ENCODE assay signal across 12 mouse cellular contexts in the genomic region with DNA sequence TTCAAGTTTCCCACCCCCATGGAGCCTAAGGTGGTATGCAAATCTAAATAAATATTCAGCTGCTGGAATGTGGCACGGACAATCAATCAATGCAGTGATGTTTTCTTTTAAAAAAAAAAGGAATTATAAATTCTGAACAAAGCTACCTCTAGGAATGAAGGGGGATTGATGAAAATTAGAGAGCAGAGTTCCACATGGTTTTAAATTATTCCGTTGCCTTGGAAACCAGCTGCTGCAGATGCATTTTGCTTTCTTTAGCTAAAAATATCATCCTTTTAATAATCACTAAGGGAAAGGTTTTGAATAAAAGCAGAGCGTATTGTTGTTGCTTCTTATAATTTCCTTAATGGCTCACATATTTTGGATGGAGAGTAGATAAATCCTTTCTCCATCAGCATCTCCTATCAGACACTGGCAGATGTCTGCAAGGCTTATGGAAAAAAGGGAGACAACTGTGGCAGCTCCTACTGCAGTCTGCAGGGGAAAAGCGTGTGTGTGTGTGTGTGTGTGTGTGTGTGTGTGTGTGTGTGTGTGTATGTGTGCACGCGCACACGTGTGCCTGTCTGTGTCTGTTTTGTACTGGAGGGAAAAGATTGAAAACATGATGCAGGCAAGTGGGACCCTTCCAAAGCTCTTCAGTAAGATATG. TPM values are rescaled to one million over a fixed set of nuclear protein-coding genes. Genes with fewer than 3 reads are reported as not detected.
DNase-seq lines count a peak whose midpoint lies in the region; ATAC-seq lines count a peak whose summit lies in the region.
"Had no signal": no experiment of that assay in that cellular context is flagged by ENCODE, and none has a peak within 500 bp of the region (broad histone marks: within the 10 kb centered on the region; RNA-seq: fewer than 3 reads in every experiment).

No protein-coding gene starts in this region.

- intact Hi-C loops in gastrocnemius, postnatal 36 days (cut with DNase I): no loop called here

- no peaks in the 10 kb centered on the region for H3K9me3 ChIP-seq in embryonic facial prominence, embryonic 11.5 days (replicated peaks; ENCODE audit: control insufficient read depth, low read length)
- no peaks in the 10 kb centered on the region for H3K9me3 ChIP-seq in hindbrain, embryonic 13.5 days
- H3K9me3 ChIP-seq in midbrain, embryonic 14.5 days (ENCODE audit: control insufficient read depth, low read length): no peaks in the 10 kb centered on the region
- H3K9me3 ChIP-seq: embryonic facial prominence, embryonic 15.5 days; liver, embryonic 15.5 days had no signal

- H3K36me3 ChIP-seq in embryonic facial prominence, embryonic 11.5 days (replicated peaks; ENCODE audit: control insufficient read depth, insufficient read depth, low read depth, low read length): no peaks in the 10 kb centered on the region
- H3K36me3 ChIP-seq in hindbrain, embryonic 13.5 days: no peaks in the 10 kb centered on the region
- no peaks in the 10 kb centered on the region for H3K36me3 ChIP-seq in midbrain, embryonic 14.5 days (ENCODE audit: control insufficient read depth, insufficient read depth, low read length)
- H3K36me3 ChIP-seq: embryonic facial prominence, embryonic 15.5 days; liver, embryonic 15.5 days had no signal

- H3K9ac ChIP-seq in embryonic facial prominence, embryonic 11.5 days (replicated peaks; ENCODE audit: low read length): no peak overlapping the region
- H3K9ac ChIP-seq in hindbrain, embryonic 13.5 days: peak overlapping the region; percentile 49
- peak overlapping the region; percentile 52 for H3K9ac ChIP-seq in midbrain, embryonic 14.5 days (replicated peaks; ENCODE audit: low read length)
- H3K9ac ChIP-seq: embryonic facial prominence, embryonic 15.5 days; liver, embryonic 15.5 days had no signal

- peak; percentile 70 for DNase-seq in brain, adult 2 months (ENCODE audit: low read depth, low spot score)
- DNase-seq in embryonic facial prominence, embryonic 11.5 days (ENCODE audit: low spot score): peak; percentile 41
- DNase-seq in midbrain, embryonic 14.5 days: peak; percentile 80
- DNase-seq in adrenal gland, adult 8-10 months: no peak
- DNase-seq in thymus, postnatal 25 days: no peak
- no peak for DNase-seq in gastrocnemius, postnatal 36 days
- DNase-seq in urinary bladder, adult 18-20 months (ENCODE audit: low spot score in 2 of 2): no peak

- ATAC-seq in embryonic facial prominence, embryonic 11.5 days (replicated peaks; ENCODE audit: insufficient number of reproducible peaks, low FRiP score, low TSS enrichment, low read depth): no peak
- ATAC-seq in hindbrain, embryonic 13.5 days (ENCODE audit: low FRiP score): peak; percentile 36; the same call in 1 of the 2 replicates
- peak; percentile 64 for ATAC-seq in midbrain, embryonic 14.5 days (ENCODE audit: low FRiP score, low TSS enrichment)

- H3K27ac ChIP-seq in embryonic facial prominence, embryonic 11.5 days (replicated peaks; ENCODE audit: low read depth, low read length): no peak overlapping the region
- H3K27ac ChIP-seq in hindbrain, embryonic 13.5 days: peak overlapping the region; percentile 79
- H3K27ac ChIP-seq in midbrain, embryonic 14.5 days (replicated peaks; ENCODE audit: low read depth, low read length): peak overlapping the region; percentile 74
- H3K27ac ChIP-seq: embryonic facial prominence, embryonic 15.5 days; liver, embryonic 15.5 days had no signal

- 23% methylated on average over 7 of the region's 7 CpGs for WGBS in embryonic facial prominence, embryonic 11.5 days
- WGBS in hindbrain, embryonic 13.5 days: 6% methylated on average over 7 of the region's 7 CpGs
- WGBS in midbrain, embryonic 14.5 days: 8% methylated on average over 7 of the region's 7 CpGs

- no peaks in the 10 kb centered on the region for H3K4me1 ChIP-seq in embryonic facial prominence, embryonic 11.5 days (ENCODE audit: control insufficient read depth, insufficient read depth, low read length)
- peaks cover 26% of the 10 kb centered on the region for H3K4me1 ChIP-seq in hindbrain, embryonic 13.5 days (replicated peaks)
- H3K4me1 ChIP-seq in midbrain, embryonic 14.5 days (ENCODE audit: control insufficient read depth, insufficient read depth, low read length): peaks cover 20% of the 10 kb centered on the region

- no peaks in the 10 kb centered on the region for H3K27me3 ChIP-seq in embryonic facial prominence, embryonic 11.5 days (ENCODE audit: control insufficient read depth, insufficient read depth, low read length)
- no peaks in the 10 kb centered on the region for H3K27me3 ChIP-seq in hindbrain, embryonic 13.5 days
- H3K27me3 ChIP-seq in midbrain, embryonic 14.5 days (ENCODE audit: control insufficient read depth, insufficient read depth, low read length): no peaks in the 10 kb centered on the region
- H3K27me3 ChIP-seq: CH12.LX; embryonic facial prominence, embryonic 15.5 days had no signal

- no peak overlapping the region for H3K4me2 ChIP-seq in embryonic facial prominence, embryonic 11.5 days (ENCODE audit: low read depth, low read length)
- H3K4me2 ChIP-seq in hindbrain, embryonic 13.5 days: peak overlapping the region; percentile 67
- H3K4me2 ChIP-seq in midbrain, embryonic 14.5 days (ENCODE audit: low read length): peak overlapping the region; percentile 67
- H3K4me2 ChIP-seq: embryonic facial prominence, embryonic 15.5 days; liver, embryonic 15.5 days had no signal

- H3K4me3 ChIP-seq in embryonic facial prominence, embryonic 11.5 days (ENCODE audit: low read depth, low read length): no peak overlapping the region
- H3K4me3 ChIP-seq in hindbrain, embryonic 13.5 days: peak overlapping the region; percentile 40
- peak overlapping the region; percentile 46 for H3K4me3 ChIP-seq in midbrain, embryonic 14.5 days (replicated peaks; ENCODE audit: low read depth, low read length)
- H3K4me3 ChIP-seq: embryonic facial prominence, embryonic 15.5 days; liver, embryonic 15.5 days had no signal

RNA-seq across cellular contexts. Expression of a gene that starts 2.0 kb away (rescaled TPM):
- polyA plus RNA-seq in embryonic facial prominence, embryonic 11.5 days (2014; fragmentation: Nextera tagmentation; extraction: Ambion mirVana): 4.3 and 5.5 TPM in 2 replicates
- 54.1 and 58.0 TPM in 2 replicates for polyA plus RNA-seq in hindbrain, embryonic 13.5 days (2015; fragmentation: Nextera tagmentation; extraction: Ambion mirVana)
- polyA plus RNA-seq in midbrain, embryonic 14.5 days (2014; fragmentation: Nextera tagmentation; extraction: Ambion mirVana): 81.0 and 110 TPM in 2 replicates
- 1 to 10 TPM in 2 of 4 experiments, under 1 TPM in 2; 0.41 to 1.1 (median 0.87) TPM for total RNA-seq in adrenal gland, adult 8-10 months (2022)
- total RNA-seq in gastrocnemius, postnatal 36 days (2021): under 1 TPM; 0.08 to 0.20 TPM
- total RNA-seq: granulocyte monocyte progenitor cell, adult 5-6 weeks had no signal

Comparison
In these comparisons a context has a peak if more than half of its experiments do, and no peak if none do; other contexts are left out.
1. DNase-seq: peak in brain, adult 2 months (single experiment), embryonic facial prominence, embryonic 11.5 days (single experiment) and midbrain, embryonic 14.5 days (single experiment); none in adrenal gland, adult 8-10 months (single experiment), thymus, postnatal 25 days (single experiment), gastrocnemius, postnatal 36 days (0 of 2) and urinary bladder, adult 18-20 months (0 of 2).